Mouse (Mus musculus): ENCODE measurements around the gene Olfr1023.

Gene Olfr1023

DNA sequence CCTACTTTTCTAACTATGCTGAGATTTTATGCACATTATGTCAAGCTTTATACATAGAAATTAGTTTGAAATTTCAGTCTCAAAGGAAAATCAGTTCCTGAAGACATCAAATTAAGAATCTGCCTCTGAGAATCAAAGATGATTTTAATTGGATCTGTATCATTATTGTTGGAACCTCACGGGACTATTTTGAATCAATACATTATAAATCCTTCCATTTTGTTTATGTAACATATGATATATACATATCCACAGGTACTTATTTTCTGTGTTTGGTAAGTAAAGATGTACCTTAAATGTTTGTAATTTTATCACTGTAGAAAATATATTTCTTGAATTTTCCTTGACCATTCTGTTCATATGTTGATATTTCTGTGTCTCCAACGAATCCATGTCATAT, at the start of gene Olfr1023:
TSS of gene Olfr1023 (plus strand) at position 301 of the 400 bp plus-strand sequence.
- DNase-seq (ENCODE audit: low spot score in 2 of 2), result no peak

DNA sequence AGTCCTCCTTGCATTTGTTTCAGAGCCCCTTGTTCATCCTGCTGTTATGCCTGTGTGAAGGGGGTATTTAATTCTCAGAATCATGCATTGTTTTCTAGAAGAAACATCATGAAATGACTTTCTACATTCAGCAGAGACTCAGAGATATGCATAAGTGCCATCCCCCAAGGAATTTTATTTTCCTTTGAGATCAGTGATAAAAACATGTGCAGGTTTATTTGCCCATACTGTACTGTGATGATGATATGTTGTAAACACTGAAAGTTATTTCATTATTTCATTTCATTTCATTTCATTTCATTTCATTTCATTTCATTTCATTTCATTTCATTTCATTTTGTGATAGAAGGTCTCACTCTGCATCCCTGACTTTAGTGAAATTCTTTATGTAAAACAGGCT, 40.1 kb upstream of the Olfr1023 start, which contains the start of gene Olfr1019:
TSS of gene Olfr1019 (minus strand) at position 101 of the 400 bp plus-strand sequence.
- no peak for DNase-seq (ENCODE audit: low spot score in 2 of 2)

- DNase-seq (ENCODE audit: low spot score in 2 of 2), result no peak
These were observed 38.7 kb upstream of the Olfr1023 start, which contains the start of gene Olfr1020 for GRCm38 (mm10) chr2:85846730-85847129. Olfr1020 (plus strand) TSS chr2:85847030.

DNA sequence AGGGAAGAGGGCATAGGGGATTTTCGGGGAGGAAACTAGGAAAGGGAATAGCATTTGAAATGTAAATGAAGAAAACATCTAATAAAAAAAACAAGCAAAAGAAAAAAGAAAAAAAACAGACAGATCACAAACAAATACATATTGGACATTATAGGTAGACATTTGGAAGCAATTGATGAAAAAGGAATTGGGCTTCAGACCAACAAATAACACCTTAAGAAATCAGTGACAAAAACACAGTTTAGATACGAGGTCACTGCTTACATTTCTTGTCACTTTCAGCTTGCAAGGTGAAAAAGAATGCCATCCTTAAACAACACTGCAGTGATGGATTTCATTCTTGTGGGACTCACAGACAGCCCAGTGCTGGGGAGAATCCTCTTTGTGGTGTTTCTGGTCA, 17.1 kb upstream of the Olfr1023 start, which contains the start of gene Olfr1022:
TSS of gene Olfr1022 (plus strand) at position 301 of the 400 bp plus-strand sequence.
- DNase-seq (ENCODE audit: low spot score in 2 of 2), result no peak

- DNase-seq (ENCODE audit: low spot score in 2 of 2), result no peak
These were observed 19.5 kb downstream of the Olfr1023 start, which contains the start of gene Olfr1024 for GRCm38 (mm10) chr2:85904952-85905351. Olfr1024 (minus strand) TSS chr2:85905052.

- no peak for DNase-seq (ENCODE audit: low spot score in 2 of 2)
These were observed 27.8 kb downstream of the Olfr1023 start for GRCm38 (mm10) chr2:85913197-85913596.

- no peak for DNase-seq (ENCODE audit: low spot score in 2 of 2)
These were observed 29.5 kb downstream of the Olfr1023 start, which contains the start of gene Olfr1025-ps1 for GRCm38 (mm10) chr2:85914893-85915292. Olfr1025-ps1 (plus strand) TSS chr2:85915193.

GRCm38 (mm10) chr2:85921258-85921657, 35.8 kb downstream of the Olfr1023 start, which contains the start of gene Olfr1026:
Olfr1026 (plus strand) TSS chr2:85921558.
- DNase-seq (ENCODE audit: low spot score in 2 of 2), result no peak

All from right cerebral cortex, adult 2 months (tissue).